Mouse (Mus musculus): ENCODE measurements at regions not wholly inside any gene's neighbourhood (a gene's known extent, or its start where the extent isn't known, plus 50 kb on each side); places are given as distances from the start of the nearest gene placed in this dataset.

DNA sequence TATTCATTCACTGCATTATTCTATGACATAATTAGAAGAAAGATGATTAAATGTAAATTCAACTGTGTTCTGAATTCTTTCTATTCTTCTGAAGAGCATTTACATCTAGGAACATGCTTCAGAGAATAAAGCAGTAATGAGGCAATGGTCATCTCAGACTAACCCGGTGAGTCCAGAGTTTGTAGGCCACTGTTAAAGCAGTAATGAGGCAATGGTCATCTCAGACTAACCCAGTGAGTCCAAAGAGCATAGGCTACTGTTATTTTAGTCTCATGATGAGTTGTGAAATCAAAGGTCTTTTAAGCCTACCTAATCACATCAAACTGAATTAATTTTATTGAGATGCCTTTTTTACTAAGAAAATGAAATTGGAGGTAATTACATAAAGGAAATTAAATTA lies 554.6 kb downstream of the Trib2 start:
- DNase-seq (ENCODE audit: low spot score) (no peak), ATAC-seq (ENCODE audit: low FRiP score, low read depth) (no peak)
- Histone ChIP-seq H3K9me3 (ENCODE audit: control insufficient read depth, low read length) (no peaks in the 10 kb centered on the region), H3K4me3 (replicated peaks; ENCODE audit: low read length) (no peak overlapping the region), H3K27ac (replicated peaks; ENCODE audit: low read depth, low read length) (no peak overlapping the region), H3K4me2 (replicated peaks; ENCODE audit: low read depth, low read length, severe bottlenecking) (no peak overlapping the region), H3K27me3 (ENCODE audit: control insufficient read depth, insufficient read depth, low read length) (no peaks in the 10 kb centered on the region), H3K9ac (ENCODE audit: low read depth, low read length, severe bottlenecking) (no peak overlapping the region), H3K36me3 (ENCODE audit: control insufficient read depth, insufficient read depth, low read length) (no peaks in the 10 kb centered on the region), H3K4me1 (ENCODE audit: control insufficient read depth, insufficient read depth, low read length) (no peaks in the 10 kb centered on the region)
- WGBS = 83% methylated on average over 1 of the region's 1 CpGs
- no peak for TF ChIP-seq POLR2A (IDR thresholded peaks at IDR 0.05; ENCODE audit: borderline replicate concordance, extremely low read depth, insufficient read depth, insufficient read length)

DNA sequence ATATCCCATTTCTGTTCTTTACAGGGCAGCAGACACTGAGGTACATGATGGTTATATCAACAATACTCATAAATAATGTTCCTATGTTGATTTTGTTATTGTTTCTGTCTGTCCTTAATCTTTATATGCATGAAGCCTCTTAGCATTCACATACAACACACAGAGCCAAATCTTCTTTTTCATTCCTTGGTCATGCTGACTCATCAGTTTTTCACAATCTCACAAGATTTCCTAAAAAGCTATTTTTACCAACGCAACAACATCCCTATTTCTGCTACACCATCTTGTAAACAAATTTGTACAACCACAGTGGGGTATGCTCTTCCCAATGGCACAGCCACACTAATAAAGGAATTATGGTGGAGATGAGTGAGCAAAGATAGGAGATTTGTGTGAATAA lies 555.1 kb downstream of the Trib2 start:
- H3K9me3 ChIP-seq (ENCODE audit: control insufficient read depth, low read length) = no peaks in the 10 kb centered on the region
- H3K4me2 ChIP-seq (replicated peaks; ENCODE audit: low read depth, low read length, severe bottlenecking) = no peak overlapping the region
- H3K36me3 ChIP-seq (ENCODE audit: control insufficient read depth, insufficient read depth, low read length) = no peaks in the 10 kb centered on the region
- H3K9ac ChIP-seq (ENCODE audit: low read depth, low read length, severe bottlenecking) = no peak overlapping the region
- DNase-seq (ENCODE audit: low spot score) (no peak), ATAC-seq (ENCODE audit: low FRiP score, low read depth) (no peak)
- H3K27ac ChIP-seq (replicated peaks; ENCODE audit: low read depth, low read length) = no peak overlapping the region
- no peaks in the 10 kb centered on the region for H3K27me3 ChIP-seq (ENCODE audit: control insufficient read depth, insufficient read depth, low read length)
- TF ChIP-seq POLR2A (IDR thresholded peaks at IDR 0.05; ENCODE audit: borderline replicate concordance, extremely low read depth, insufficient read depth, insufficient read length) = no peak
- H3K4me1 ChIP-seq (ENCODE audit: control insufficient read depth, insufficient read depth, low read length) = no peaks in the 10 kb centered on the region
- 89% methylated on average over 1 of the region's 1 CpGs for WGBS
- no peak overlapping the region for H3K4me3 ChIP-seq (replicated peaks; ENCODE audit: low read length)

GRCm38 (mm10) chr12:15260907-15261415 lies 555.8 kb downstream of the Trib2 start:
- Histone ChIP-seq H3K27me3 (ENCODE audit: control insufficient read depth, insufficient read depth, low read length) (no peaks in the 10 kb centered on the region), H3K9ac (ENCODE audit: low read depth, low read length, severe bottlenecking) (no peak overlapping the region), H3K9me3 (ENCODE audit: control insufficient read depth, low read length) (no peaks in the 10 kb centered on the region), H3K4me3 (replicated peaks; ENCODE audit: low read length) (no peak overlapping the region), H3K36me3 (ENCODE audit: control insufficient read depth, insufficient read depth, low read length) (no peaks in the 10 kb centered on the region), H3K27ac (replicated peaks; ENCODE audit: low read depth, low read length) (no peak overlapping the region), H3K4me2 (replicated peaks; ENCODE audit: low read depth, low read length, severe bottlenecking) (no peak overlapping the region), H3K4me1 (ENCODE audit: control insufficient read depth, insufficient read depth, low read length) (no peaks in the 10 kb centered on the region)
- 74% methylated on average over 2 of the region's 2 CpGs for WGBS
- no peak for TF ChIP-seq POLR2A (IDR thresholded peaks at IDR 0.05; ENCODE audit: borderline replicate concordance, extremely low read depth, insufficient read depth, insufficient read length)
- ATAC-seq (ENCODE audit: low FRiP score, low read depth) (no peak), DNase-seq (ENCODE audit: low spot score) (no peak)

DNA sequence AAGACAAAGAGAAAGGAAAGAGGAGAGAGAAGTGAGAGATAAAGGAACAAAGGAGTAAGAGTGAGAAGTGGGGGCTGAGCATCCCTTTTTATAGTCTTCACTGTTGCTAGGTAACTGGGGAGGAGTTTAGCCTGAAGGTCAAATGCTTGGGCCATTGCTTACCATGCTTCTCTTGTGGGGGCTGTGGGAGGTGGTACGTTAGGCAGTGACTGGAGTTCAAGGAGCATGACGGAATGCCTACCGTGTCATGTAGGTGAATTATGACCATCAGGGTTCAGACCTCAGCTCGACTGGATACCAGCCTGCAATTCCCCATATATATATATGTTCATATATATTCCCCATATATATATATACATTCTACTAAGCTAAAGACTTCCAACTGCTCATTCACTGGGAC lies 571.8 kb downstream of the Trib2 start:
- no peak overlapping the region for H3K4me3 ChIP-seq (replicated peaks; ENCODE audit: low read length)
- no peak overlapping the region for H3K4me2 ChIP-seq (replicated peaks; ENCODE audit: low read depth, low read length, severe bottlenecking)
- no peaks in the 10 kb centered on the region for H3K27me3 ChIP-seq (ENCODE audit: control insufficient read depth, insufficient read depth, low read length)
- no peaks in the 10 kb centered on the region for H3K36me3 ChIP-seq (ENCODE audit: control insufficient read depth, insufficient read depth, low read length)
- no peak overlapping the region for H3K9ac ChIP-seq (ENCODE audit: low read depth, low read length, severe bottlenecking)
- no peak for ATAC-seq (ENCODE audit: low FRiP score, low read depth)
- no peak overlapping the region for H3K27ac ChIP-seq (replicated peaks; ENCODE audit: low read depth, low read length)
- TF ChIP-seq POLR2A (IDR thresholded peaks at IDR 0.05; ENCODE audit: borderline replicate concordance, extremely low read depth, insufficient read depth, insufficient read length) = no peak
- no peaks in the 10 kb centered on the region for H3K9me3 ChIP-seq (ENCODE audit: control insufficient read depth, low read length)
- H3K4me1 ChIP-seq (ENCODE audit: control insufficient read depth, insufficient read depth, low read length) = no peaks in the 10 kb centered on the region
- 71% methylated on average over 4 of the region's 4 CpGs for WGBS
- DNase-seq (ENCODE audit: low spot score) = no peak

DNA sequence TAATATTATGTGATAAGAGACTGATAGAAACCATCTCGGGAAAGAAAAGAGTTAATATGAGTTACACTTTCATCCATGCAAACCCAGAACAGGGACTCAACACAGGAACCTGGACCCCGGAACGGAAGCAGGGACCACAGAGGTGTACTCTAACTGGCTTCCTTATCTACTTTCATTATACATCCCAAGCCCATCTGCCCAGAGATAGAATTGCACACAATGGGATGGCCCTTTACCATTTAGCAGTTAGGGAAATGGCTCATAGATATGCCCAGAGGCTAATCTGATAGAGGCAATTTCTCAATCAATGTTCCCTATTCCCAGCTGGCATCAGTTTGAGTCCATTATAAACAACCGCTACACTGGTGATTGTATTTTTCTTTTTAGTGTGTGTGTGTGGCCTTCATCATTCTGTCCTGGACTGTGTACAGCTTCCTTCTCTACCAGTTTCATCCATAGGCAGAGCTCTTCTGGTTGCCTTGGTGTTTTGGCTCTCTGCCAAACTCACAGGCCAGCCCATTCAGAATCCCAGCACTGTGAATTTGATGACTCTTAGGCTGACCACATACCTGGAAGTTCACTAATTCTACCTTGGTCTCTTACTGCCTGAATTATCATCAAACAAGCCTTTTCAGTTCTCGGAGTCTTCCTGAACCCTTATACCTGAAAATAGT lies 594.1 kb downstream of the Trib2 start:
- Histone ChIP-seq H3K9ac (ENCODE audit: low read depth, low read length, severe bottlenecking) (no peak overlapping the region), H3K4me2 (replicated peaks; ENCODE audit: low read depth, low read length, severe bottlenecking) (no peak overlapping the region), H3K36me3 (ENCODE audit: control insufficient read depth, insufficient read depth, low read length) (no peaks in the 10 kb centered on the region), H3K9me3 (ENCODE audit: control insufficient read depth, low read length) (no peaks in the 10 kb centered on the region), H3K4me1 (ENCODE audit: control insufficient read depth, insufficient read depth, low read length) (no peaks in the 10 kb centered on the region), H3K27me3 (ENCODE audit: control insufficient read depth, insufficient read depth, low read length) (no peaks in the 10 kb centered on the region), H3K4me3 (replicated peaks; ENCODE audit: low read length) (no peak overlapping the region), H3K27ac (replicated peaks; ENCODE audit: low read depth, low read length) (no peak overlapping the region)
- ATAC-seq (ENCODE audit: low FRiP score, low read depth) (no peak), DNase-seq (ENCODE audit: low spot score) (no peak)
- TF ChIP-seq POLR2A (IDR thresholded peaks at IDR 0.05; ENCODE audit: borderline replicate concordance, extremely low read depth, insufficient read depth, insufficient read length) = no peak
- WGBS = 92% methylated on average over 5 of the region's 5 CpGs

Data from limb, embryonic 14.5 days (tissue).